Mouse (Mus musculus): Measurements from ENCODE around the gene Hist1h2bg.

Gene Hist1h2bg

GRCm38 (mm10) chr13:23571022-23571503 lies at the start of gene Hist1h2bg, which contains the start of gene Hist1h2ae:
Gene Hist1h2bg (plus strand): TSS chr13:23571396.
Gene Hist1h2ae (minus strand): TSS chr13:23571220.
- peak; percentile 71 to 75 for DNase-seq (ENCODE audit: low spot score in 2 of 2)

- peak; percentile 83 to 87 for DNase-seq (ENCODE audit: low spot score in 2 of 2)
These were observed 49.5 kb upstream of the Hist1h2bg start for GRCm38 (mm10) chr13:23521703-23522102.

GRCm38 (mm10) chr13:23523976-23524375 lies 47.2 kb upstream of the Hist1h2bg start:
- DNase-seq (ENCODE audit: low spot score in 2 of 2) = no peak

DNA sequence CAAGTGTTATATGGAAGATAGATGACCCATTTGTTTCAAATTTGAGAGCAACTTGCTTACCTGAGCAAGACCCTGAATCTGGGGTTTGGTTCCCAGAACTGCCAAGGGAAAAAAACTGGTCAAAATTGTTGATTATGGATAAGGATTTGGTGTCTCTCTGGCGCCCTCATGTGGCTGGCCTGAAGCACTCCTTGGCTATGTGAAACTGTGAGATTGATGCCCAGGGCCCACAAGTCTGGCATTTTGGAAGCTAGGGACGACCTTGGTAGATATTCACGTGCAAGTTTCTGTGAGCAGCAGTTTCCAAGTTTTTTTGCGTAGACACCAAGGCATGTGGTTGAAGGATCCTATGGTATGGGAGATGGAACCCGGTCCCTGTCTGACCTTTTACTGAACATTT lies 46.5 kb upstream of the Hist1h2bg start:
- peak; percentile 71 to 80 for DNase-seq (ENCODE audit: low spot score in 2 of 2)

DNA sequence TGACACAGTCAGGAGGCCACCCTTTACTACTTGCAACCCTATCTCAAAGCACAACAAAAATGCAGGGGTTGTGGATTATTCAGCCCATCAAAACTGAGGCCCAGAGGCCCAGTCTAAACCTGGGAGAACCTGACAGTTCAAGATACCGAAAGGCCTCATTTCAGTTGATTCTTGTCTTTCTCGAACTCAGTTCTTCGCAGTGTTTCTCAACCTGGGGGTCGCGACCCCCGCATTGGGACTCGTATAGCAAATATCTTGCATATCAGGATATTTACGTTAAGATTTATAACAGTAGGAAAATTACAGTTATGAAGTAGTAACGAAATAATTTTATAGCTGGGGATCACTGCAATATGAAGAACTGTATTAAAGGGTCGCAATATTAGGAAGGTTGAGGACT lies 45.3 kb upstream of the Hist1h2bg start:
- no peak for DNase-seq (ENCODE audit: low spot score in 2 of 2)

- peak; percentile 89 for DNase-seq (ENCODE audit: low spot score in 2 of 2)
These were observed 44.9 kb upstream of the Hist1h2bg start for GRCm38 (mm10) chr13:23526312-23526711.

DNA sequence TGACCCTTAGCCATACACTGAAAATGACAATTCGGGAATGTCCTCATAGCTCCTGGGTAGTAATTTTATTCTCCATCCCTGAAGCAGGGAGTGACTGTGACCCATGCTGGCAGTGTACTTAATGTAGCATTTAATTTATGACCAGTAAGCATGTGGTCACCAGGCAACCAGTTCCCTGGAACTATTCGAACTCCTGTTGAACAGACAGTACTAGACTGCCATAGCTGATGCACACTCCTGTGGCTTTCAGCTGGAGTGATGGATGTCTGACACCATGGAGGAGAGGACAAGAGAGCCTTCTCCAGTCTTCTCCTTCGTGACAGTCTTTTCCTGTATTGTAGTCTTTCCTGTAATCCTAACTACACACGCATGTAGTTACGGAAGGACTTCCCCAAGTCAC lies 42.2 kb upstream of the Hist1h2bg start:
- no peak for DNase-seq (ENCODE audit: low spot score in 2 of 2)

DNA sequence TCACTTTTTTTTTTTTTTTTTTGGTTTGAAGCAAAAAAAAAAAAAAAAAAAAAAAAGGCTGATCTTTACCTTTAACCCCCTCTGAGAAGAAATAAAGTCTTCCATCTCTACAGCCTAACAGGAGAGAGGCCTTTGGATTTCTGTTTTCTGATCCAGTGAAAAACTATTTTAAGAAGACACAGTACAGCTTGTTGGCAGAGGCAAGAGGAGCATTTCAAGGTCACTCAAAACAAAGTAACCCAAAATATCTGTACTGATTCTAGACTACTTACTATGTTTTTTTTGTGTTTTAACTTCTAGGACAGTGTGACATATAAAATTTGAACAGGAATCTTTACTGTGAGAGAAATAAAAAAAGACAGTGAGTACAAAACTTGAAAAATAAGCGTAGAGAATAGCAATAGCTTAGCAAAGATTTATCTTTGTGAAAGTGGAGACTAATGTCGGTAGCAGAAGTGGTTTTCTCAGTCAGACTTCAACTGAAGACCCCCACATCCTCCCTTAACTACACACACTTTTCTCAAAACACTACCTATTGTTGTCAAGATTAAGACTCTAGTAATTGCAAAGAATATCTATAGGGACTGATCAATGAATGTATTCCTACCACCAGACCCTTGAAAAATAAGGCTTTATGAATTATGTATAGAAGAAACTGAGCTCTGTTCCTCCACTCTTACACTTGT lies 41.6 kb upstream of the Hist1h2bg start:
- DNase-seq (ENCODE audit: low spot score in 2 of 2) = no peak

- peak; percentile 79 to 83 for DNase-seq (ENCODE audit: low spot score in 2 of 2)
These were observed 40.9 kb upstream of the Hist1h2bg start for GRCm38 (mm10) chr13:23530181-23530900.

DNA sequence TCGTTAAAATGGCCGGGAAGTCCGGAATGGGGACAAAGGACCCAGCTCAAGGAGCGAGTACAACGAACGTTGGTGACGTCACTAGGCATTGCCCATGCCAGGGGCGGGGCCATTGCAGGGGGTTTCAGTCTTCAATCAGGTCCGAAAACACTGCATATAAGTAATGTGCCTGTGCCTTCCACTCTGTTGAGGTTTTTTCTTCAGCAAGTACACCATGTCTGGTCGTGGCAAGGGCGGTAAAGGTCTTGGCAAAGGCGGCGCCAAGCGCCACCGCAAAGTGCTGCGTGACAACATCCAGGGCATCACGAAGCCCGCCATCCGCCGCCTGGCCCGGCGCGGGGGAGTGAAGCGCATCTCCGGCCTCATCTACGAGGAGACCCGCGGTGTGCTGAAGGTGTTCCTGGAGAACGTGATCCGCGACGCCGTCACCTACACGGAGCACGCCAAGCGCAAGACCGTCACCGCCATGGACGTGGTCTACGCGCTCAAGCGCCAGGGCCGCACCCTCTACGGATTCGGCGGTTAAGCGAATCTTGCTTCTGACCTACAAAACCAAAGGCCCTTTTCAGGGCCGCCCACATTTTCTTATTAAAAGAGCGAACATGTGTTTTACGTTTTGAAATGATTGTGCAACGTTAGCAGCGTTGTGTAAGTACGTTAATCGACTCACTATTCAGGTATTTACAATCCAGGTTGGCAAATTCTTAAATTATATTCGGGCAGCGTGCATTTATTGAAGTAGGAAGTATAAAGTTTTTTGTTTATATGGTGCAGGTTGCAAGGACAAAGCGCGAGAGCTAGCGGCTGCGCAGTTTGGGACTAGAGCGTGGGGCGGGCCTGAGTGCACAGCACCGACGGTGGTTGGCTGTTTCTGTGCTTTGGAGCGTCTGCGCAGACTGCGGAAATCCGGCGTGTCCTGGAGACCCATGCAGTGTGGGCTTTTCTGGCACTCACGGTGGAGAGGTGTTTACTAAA lies 40.0 kb upstream of the Hist1h2bg start, which contains the start of gene Hist1h4h:
Gene Hist1h4h (plus strand): TSS at position 150 of the 975 bp plus-strand sequence.
- DNase-seq (ENCODE audit: low spot score in 2 of 2) = peak; percentile 95 to 96

DNA sequence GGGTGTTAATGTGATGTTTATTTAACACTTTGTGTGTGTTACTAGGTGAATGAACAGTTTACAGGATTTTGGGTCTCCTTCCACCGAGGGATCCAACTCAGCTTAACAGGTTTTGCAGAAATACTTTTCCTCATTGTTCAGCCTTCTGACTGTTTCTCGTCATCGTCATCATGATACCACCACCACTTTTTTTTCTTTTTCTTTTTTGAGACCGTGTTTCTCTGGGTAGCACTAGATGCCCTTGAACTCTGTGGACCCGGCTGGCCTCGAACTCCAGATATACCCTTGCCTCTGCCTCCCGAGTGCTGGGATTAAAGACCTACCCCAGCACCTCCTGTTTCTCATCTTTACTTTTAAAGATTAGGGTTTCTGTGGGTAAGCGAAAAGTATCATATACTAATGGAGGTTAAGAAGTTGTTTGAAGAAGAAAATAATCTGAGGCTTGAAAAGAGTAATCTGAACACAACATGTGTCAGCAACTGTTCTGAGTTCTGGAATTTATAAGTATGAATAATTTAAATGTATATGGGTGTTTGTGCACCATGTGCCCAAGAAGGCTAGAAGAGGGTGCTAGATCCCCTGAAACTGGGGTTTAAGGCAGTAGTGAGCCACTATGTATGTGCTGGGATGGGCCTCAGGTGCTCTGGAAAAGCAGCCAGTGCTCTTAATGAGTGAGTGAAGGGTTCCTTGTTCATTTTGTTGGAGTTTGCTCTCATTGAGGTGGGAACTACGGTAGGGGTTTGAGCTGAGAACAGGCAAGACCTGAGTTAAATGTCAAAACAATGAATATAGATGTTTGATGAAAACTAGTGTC lies 38.7 kb upstream of the Hist1h2bg start:
- no peak for DNase-seq (ENCODE audit: low spot score in 2 of 2)

- DNase-seq (ENCODE audit: low spot score in 2 of 2) = peak; percentile 31 to 53
These were observed 37.4 kb upstream of the Hist1h2bg start, which contains the start of gene Hist1h2af for GRCm38 (mm10) chr13:23533560-23534367. Gene Hist1h2af (plus strand): TSS chr13:23533906.

DNA sequence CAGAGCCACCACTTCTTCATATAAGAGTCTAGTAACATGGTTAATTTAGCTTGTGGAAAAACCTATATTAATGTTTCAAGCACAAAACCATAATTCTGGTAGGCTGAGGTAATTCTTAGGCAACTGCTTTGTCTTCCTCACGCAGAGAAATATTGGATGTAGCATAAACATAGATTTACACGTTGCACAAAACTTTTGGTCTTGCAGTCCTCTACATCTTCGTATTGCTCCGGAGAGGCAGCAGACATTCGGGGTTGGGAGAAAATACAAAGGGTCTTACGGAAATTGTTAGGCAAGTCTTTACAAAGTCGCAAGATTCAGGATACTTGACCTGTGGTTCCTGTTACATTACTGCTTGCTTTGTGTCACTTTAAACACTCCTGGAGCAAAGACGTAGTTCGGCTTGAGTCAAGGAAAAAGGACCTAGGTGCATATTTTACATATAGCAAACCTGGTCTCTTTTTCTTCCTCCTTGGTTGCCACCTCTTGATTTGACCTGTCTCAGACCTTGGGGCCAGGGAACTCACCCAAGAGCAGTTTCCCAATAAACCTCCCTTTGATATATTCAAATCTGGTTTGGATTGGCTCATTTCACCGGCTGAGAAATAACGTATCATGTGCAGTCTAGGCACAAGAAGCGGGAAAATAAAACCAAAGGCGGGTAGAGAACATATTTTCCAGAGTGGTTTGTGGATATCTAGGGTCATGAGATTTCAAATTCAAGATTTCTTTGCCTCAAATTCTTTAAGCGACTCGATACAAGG lies 36.6 kb upstream of the Hist1h2bg start:
- DNase-seq (ENCODE audit: low spot score in 2 of 2) = no peak

DNA sequence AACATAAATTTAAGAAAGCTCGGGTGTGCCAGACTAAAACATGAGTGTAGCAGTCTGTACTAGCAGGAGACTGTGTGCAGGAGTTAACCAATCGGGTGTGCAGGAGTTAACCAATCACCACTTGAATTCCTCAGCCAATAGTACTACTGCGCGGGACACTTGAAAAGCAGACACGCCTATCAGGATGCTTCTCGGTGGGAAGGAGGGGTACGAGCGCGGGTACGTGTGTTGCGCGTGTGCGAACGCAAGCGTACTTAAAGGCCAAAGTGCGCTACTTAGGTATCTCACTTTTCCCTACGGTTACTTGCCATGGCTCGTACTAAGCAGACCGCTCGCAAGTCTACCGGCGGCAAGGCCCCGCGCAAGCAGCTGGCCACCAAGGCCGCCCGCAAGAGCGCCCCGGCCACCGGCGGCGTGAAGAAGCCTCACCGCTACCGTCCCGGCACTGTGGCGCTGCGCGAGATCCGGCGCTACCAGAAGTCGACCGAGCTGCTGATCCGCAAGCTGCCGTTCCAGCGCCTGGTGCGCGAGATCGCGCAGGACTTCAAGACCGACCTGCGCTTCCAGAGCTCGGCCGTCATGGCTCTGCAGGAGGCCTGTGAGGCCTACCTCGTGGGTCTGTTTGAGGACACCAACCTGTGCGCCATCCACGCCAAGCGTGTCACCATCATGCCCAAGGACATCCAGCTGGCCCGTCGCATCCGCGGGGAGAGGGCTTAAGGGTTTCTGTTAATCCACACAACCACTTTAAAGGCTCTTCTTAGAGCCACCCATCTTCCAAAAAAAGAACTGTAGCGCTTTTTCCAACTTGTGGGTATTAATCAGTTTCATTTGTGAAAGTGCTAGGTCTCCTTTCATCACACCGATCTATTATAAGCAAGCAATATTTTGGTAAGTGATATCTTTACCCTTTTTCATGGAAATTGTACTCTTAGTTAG lies 35.8 kb upstream of the Hist1h2bg start, which contains the start of gene Hist1h3g:
Gene Hist1h3g (plus strand): TSS at position 286 of the 939 bp plus-strand sequence.
- peak; percentile 74 to 81 for DNase-seq (ENCODE audit: low spot score in 2 of 2)

GRCm38 (mm10) chr13:23536076-23536822 lies 34.9 kb upstream of the Hist1h2bg start:
- DNase-seq (ENCODE audit: low spot score in 2 of 2) = no peak

DNA sequence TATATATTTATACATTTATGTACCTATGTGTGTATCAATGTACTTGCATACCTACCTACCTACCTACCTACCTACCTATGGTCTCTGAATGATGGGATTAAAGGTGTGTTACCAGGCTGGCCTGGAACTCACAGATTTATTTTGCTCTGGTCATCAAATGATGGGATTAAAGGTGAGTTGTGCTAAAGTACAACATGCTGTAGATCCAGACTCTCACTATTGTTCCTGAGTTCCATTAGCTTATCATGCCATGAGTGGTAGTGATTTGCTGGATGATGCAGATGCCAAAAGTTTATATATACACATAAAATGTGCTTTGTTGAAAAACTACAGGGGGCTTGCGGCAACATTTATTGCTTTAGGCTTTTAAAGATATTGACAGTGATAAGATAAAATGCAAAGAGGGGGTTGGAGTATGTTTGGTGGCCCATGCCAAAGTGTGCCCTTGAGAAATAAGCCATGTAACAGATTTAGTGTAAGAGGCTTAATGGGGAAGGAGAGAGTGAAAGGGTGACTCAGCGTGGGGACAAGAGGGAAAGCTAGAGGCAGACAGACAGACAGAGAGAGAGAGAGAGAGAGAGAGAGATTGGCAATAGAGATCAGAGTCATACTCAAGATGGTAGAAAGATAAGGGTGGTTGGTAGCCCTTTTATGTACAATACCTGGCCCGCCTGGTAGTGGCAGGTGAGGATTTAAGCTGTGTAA lies 34.0 kb upstream of the Hist1h2bg start:
- DNase-seq (ENCODE audit: low spot score in 2 of 2) = no peak
